Mouse (Mus musculus) MEL (cell line): ENCODE results near the gene Ephb2. TPM values are rescaled to one million over a fixed set of nuclear protein-coding genes. Genes with fewer than 3 reads are reported as not detected.

ENCODE experiments used
- DNase-seq: peaks from one replicate; pipeline ENCODE4 v3.0.0; 2011; ENCODE audit warnings: low read depth, low spot score
- H3K27ac ChIP-seq: 2 replicates; pipeline ENCODE4 v1.5.1; 2012; ENCODE audit warnings: low read depth, mild to moderate bottlenecking, control low read depth, low read length, moderate library complexity; ENCODE audit not compliant: control insufficient read depth
- H3K27me3 ChIP-seq, 2 experiments: fragments of 150-350 bp in 1 of 2; sonication (generic) in 1 of 2; 2 replicates each; pipeline ENCODE4 v1.6.1; 2012; ENCODE audit warnings: low read length in 2 of 2, mild to moderate bottlenecking in 2 of 2, improper control_type of control experiment in 1 of 2, moderate library complexity in 1 of 2; ENCODE audit not compliant: insufficient read depth in 2 of 2, control insufficient read depth in 1 of 2
- H3K36me3 ChIP-seq, 2 experiments: 2 replicates each; pipeline ENCODE4 v1.6.1; 2012 to 2014; ENCODE audit warnings: low read length in 2 of 2, improper control_type of control experiment in 1 of 2, inconsistent platforms in 1 of 2, mild to moderate bottlenecking in 1 of 2; ENCODE audit not compliant: insufficient read depth in 2 of 2, control insufficient read depth in 1 of 2
- H3K4me1 ChIP-seq, 2 experiments: fragments of 150-350 bp in 1 of 2; sonication (generic) in 1 of 2; 2 replicates each; pipeline ENCODE4 v1.6.1; 2012; ENCODE audit warnings: low read length in 2 of 2, improper control_type of control experiment in 1 of 2, mild to moderate bottlenecking in 1 of 2; ENCODE audit not compliant: insufficient read depth in 2 of 2, control insufficient read depth in 1 of 2
- H3K4me3 ChIP-seq, 2 experiments: fragments of 150-350 bp in 1 of 2; sonication (generic) in 1 of 2; 2 replicates each; pipeline ENCODE4 v1.5.1; 2012; ENCODE audit warnings: low read depth in 2 of 2, low read length in 2 of 2, mild to moderate bottlenecking in 2 of 2, moderate library complexity in 2 of 2, control low read depth in 1 of 2, improper control_type of control experiment in 1 of 2; ENCODE audit not compliant: control insufficient read depth in 1 of 2, insufficient read depth in 1 of 2
- H3K79me2 ChIP-seq: 2 replicates; pipeline ENCODE4 v1.6.1; 2012; ENCODE audit warnings: mild to moderate bottlenecking, low read length, moderate library complexity; ENCODE audit not compliant: control insufficient read depth, poor library complexity, insufficient read depth
- H3K9ac ChIP-seq: 2 replicates; pipeline ENCODE4 v1.6.1; 2012; ENCODE audit warnings: low read depth, mild to moderate bottlenecking, control low read depth, low read length, moderate library complexity; ENCODE audit not compliant: control insufficient read depth, poor library complexity, severe bottlenecking
- H3K9me3 ChIP-seq: fragments of 150-350 bp; sonication (generic); replicated peaks from 2 replicates; pipeline ENCODE4 v1.6.1; 2012; ENCODE audit warnings: mild to moderate bottlenecking, low read length, improper control_type of control experiment, moderate library complexity; ENCODE audit not compliant: insufficient read depth
- CHD1 ChIP-seq: IDR thresholded peaks from 2 replicates; pipeline ENCODE4 v1.6.1; 2012; ENCODE audit warnings: low read depth, mild to moderate bottlenecking, inconsistent platforms, low read length, improper control_type of control experiment
- E2F4 ChIP-seq: IDR thresholded peaks from 2 replicates; pipeline ENCODE4 v1.6.1; 2011; ENCODE audit warnings: low read depth, low read length, improper control_type of control experiment, borderline replicate concordance
- ELF1 ChIP-seq: IDR thresholded peaks from 2 replicates; pipeline ENCODE4 v1.6.1; 2014; ENCODE audit warnings: low read depth, mild to moderate bottlenecking, inconsistent platforms, low read length, improper control_type of control experiment, moderate library complexity
- GABPA ChIP-seq: IDR thresholded peaks from 2 replicates; pipeline ENCODE4 v1.6.1; 2012; ENCODE audit warnings: low read depth, mild to moderate bottlenecking, inconsistent platforms, low read length, improper control_type of control experiment, moderate library complexity
- HCFC1 ChIP-seq: IDR thresholded peaks from 2 replicates; pipeline ENCODE4 v1.6.1; 2012; ENCODE audit warnings: low read depth, mild to moderate bottlenecking, inconsistent platforms, low read length, improper control_type of control experiment, moderate library complexity
- JUND ChIP-seq: IDR thresholded peaks from 2 replicates; pipeline ENCODE4 v1.6.1; 2011; ENCODE audit warnings: low read depth, mild to moderate bottlenecking, improper control_type of control experiment, low read length
- KAT2A ChIP-seq: conservative IDR thresholded peaks from 2 replicates; pipeline ENCODE4 v1.6.1; 2012; ENCODE audit warnings: low read depth, low read length, improper control_type of control experiment, inconsistent platforms
- MAFK ChIP-seq: IDR thresholded peaks from 2 replicates; pipeline ENCODE4 v1.6.1; 2011; ENCODE audit warnings: low read depth, mild to moderate bottlenecking, low read length, improper control_type of control experiment, borderline replicate concordance
- MEF2A ChIP-seq: IDR thresholded peaks from 2 replicates; pipeline ENCODE4 v1.6.1; 2014; ENCODE audit warnings: low read depth, mild to moderate bottlenecking, inconsistent platforms, low read length, improper control_type of control experiment; ENCODE audit not compliant: poor library complexity, insufficient replicate concordance, severe bottlenecking; ENCODE audit errors: extremely low read depth
- MXI1 ChIP-seq: IDR thresholded peaks from 2 replicates; pipeline ENCODE4 v1.6.1; 2011; ENCODE audit warnings: mild to moderate bottlenecking, low read depth, low read length, improper control_type of control experiment
- NRF1 ChIP-seq: IDR thresholded peaks from 2 replicates; pipeline ENCODE4 v1.6.1; 2014; ENCODE audit warnings: low read depth, mild to moderate bottlenecking, inconsistent platforms, low read length, improper control_type of control experiment, moderate library complexity; ENCODE audit not compliant: poor library complexity, insufficient read depth, severe bottlenecking
- POLR2AphosphoS2 ChIP-seq: IDR thresholded peaks from 2 replicates; pipeline ENCODE4 v1.6.1; 2011; ENCODE audit warnings: low read length, improper control_type of control experiment
- RAD21 ChIP-seq: IDR thresholded peaks from 2 replicates; pipeline ENCODE4 v1.6.1; 2011; ENCODE audit warnings: mild to moderate bottlenecking, low read depth, low read length, improper control_type of control experiment
- RCOR1 ChIP-seq: IDR thresholded peaks from 2 replicates; pipeline ENCODE4 v1.6.1; 2012; ENCODE audit warnings: low read depth, mild to moderate bottlenecking, inconsistent platforms, low read length, improper control_type of control experiment
- SMC3 ChIP-seq: IDR thresholded peaks from 2 replicates; pipeline ENCODE4 v1.6.1; 2011; ENCODE audit warnings: low read depth, low read length, improper control_type of control experiment
- TAL1 ChIP-seq: IDR thresholded peaks from 2 replicates; pipeline ENCODE4 v1.6.1; 2012; ENCODE audit warnings: mild to moderate bottlenecking, inconsistent platforms, low read length, moderate library complexity, mixed read lengths
- TBP ChIP-seq: IDR thresholded peaks from 2 replicates; pipeline ENCODE4 v1.8.0; 2011; ENCODE audit warnings: low read depth, low read length, improper control_type of control experiment
- TCF12 ChIP-seq: IDR thresholded peaks from 2 replicates; pipeline ENCODE4 v1.6.1; 2014; ENCODE audit warnings: low read depth, mild to moderate bottlenecking, inconsistent platforms, low read length, improper control_type of control experiment, moderate library complexity
- USF1 ChIP-seq: IDR thresholded peaks from 2 replicates; pipeline ENCODE4 v1.6.1; 2014; ENCODE audit warnings: low read depth, mild to moderate bottlenecking, inconsistent platforms, low read length, improper control_type of control experiment, moderate library complexity
- ZC3H11A ChIP-seq: IDR thresholded peaks from 2 replicates; pipeline ENCODE4 v1.6.1; 2012; ENCODE audit warnings: low read depth, mild to moderate bottlenecking, inconsistent platforms, low read length, improper control_type of control experiment
- ZKSCAN1 ChIP-seq: IDR thresholded peaks from 2 replicates; pipeline ENCODE4 v1.6.1; 2012; ENCODE audit warnings: low read depth, mild to moderate bottlenecking, inconsistent platforms, low read length, improper control_type of control experiment, moderate library complexity
- ZMIZ1 ChIP-seq: IDR thresholded peaks from 2 replicates; pipeline ENCODE4 v1.6.1; 2012; ENCODE audit warnings: low read depth, mild to moderate bottlenecking, inconsistent platforms, low read length, improper control_type of control experiment, moderate library complexity
- polyA plus RNA-seq, 2 experiments: library from polyadenylated mRNA; stranded (reverse) in 1 of 2; unstranded in 1 of 2; fragments of >175 nt in 1 of 2; fragments of >200 nt in 1 of 2; gene quantifications; 2 replicates each; pipeline versions ENCODE4 v1.2.1 to v1.2.4; 2012; ENCODE audit warnings: low replicate concordance in 2 of 2, low read depth in 1 of 2; ENCODE audit not compliant: insufficient read length in 2 of 2, insufficient read depth in 1 of 2, missing spikeins in 1 of 2
- total RNA-seq: library from RNA; depleted of rRNA; stranded (reverse); fragments of 300-350 nt; gene quantifications from 2 replicates; pipeline ENCODE4 v1.2.3, GENCODE M21; 2012

Gene Ephb2
- total and polyA plus RNA-seq, 3 experiments = 1.9 to 4.1 TPM; not detected in 1

- no peak overlapping the region for H3K27ac ChIP-seq
- H3K9me3 ChIP-seq = no peaks in the 10 kb centered on the region
- no peaks in the 10 kb centered on the region; a peak in 2 of 4 replicates for H3K27me3 ChIP-seq
- no peaks in the 10 kb centered on the region for H3K79me2 ChIP-seq
- H3K9ac ChIP-seq = no peak overlapping the region
- DNase-seq = no peak
- no peaks in the 10 kb centered on the region for H3K36me3 ChIP-seq
- TF ChIP-seq HCFC1 = no peak
- no peak for TF ChIP-seq ZKSCAN1
- TF ChIP-seq KAT2A = no peak
- TF ChIP-seq ZMIZ1 = no peak
- TF ChIP-seq NRF1 = no peak
- no peak for TF ChIP-seq JUND
- no peak for TF ChIP-seq TCF12
- TF ChIP-seq ZC3H11A = no peak
- H3K4me1 ChIP-seq = no peaks in the 10 kb centered on the region
- H3K4me3 ChIP-seq = no peak overlapping the region
Measured at GRCm38 (mm10) chr4:136783552-136784150, 52.1 kb downstream of the Ephb2 start.

- DNase-seq = no peak
- Histone ChIP-seq H3K9me3 (no peaks in the 10 kb centered on the region), H3K36me3 (no peaks in the 10 kb centered on the region), H3K4me3 (no peak overlapping the region), H3K4me1 (no peaks in the 10 kb centered on the region), H3K27ac (no peak overlapping the region), H3K79me2 (no peaks in the 10 kb centered on the region), H3K9ac (no peak overlapping the region), H3K27me3 (no peaks in the 10 kb centered on the region; a peak in 2 of 4 replicates)
- TF ChIP-seq TCF12 (no peak), MXI1 (no peak), ELF1 (no peak), SMC3 (no peak), MEF2A (no peak), RAD21 (no peak), RCOR1 (no peak), NRF1 (no peak), POLR2AphosphoS2 (no peak), HCFC1 (no peak), TAL1 (no peak), USF1 (no peak), E2F4 (no peak), KAT2A (no peak), TBP (no peak), GABPA (no peak), CHD1 (no peak), MAFK (no peak)
Measured at GRCm38 (mm10) chr4:136782579-136782925, 53.2 kb downstream of the Ephb2 start.
